Mouse (Mus musculus) embryonic fibroblast, embryonic 13.5 days (primary cell): ENCODE results near the gene Mlh3.

ENCODE experiments used
- CTCF ChIP-seq: IDR thresholded peaks from 2 replicates; pipeline ENCODE4 v1.5.1; 2011; ENCODE audit warnings: mild to moderate bottlenecking, control low read depth, low read length, moderate library complexity, borderline replicate concordance; ENCODE audit not compliant: insufficient read depth
- POLR2A ChIP-seq: IDR thresholded peaks from 2 replicates; pipeline ENCODE4 v1.6.1; 2011; ENCODE audit warnings: low read depth, mild to moderate bottlenecking, control low read depth, low read length, moderate library complexity

- TF ChIP-seq POLR2A (no peak), CTCF (no peak)
Measured at GRCm38 (mm10) chr12:85204105-85204504, 66.3 kb downstream of the Mlh3 start.
